Mouse (Mus musculus) intestine, embryonic 16.5 days (tissue): Measurements from ENCODE around the gene Fyn. TPM values are rescaled to one million over a fixed set of nuclear protein-coding genes. Genes with fewer than 3 reads are reported as not detected.

ENCODE experiments used
- ATAC-seq: fragments of 200-750 bp; cut with Nextera tagmentation; 2 replicates; pipeline ENCODE4 v1.8.0; 2017; ENCODE audit warnings: moderate TSS enrichment, moderate library complexity
- H3K27ac ChIP-seq: fragments of 300-500 bp; sonication (generic); 2 replicates; pipeline ENCODE4 v1.5.1; 2014; ENCODE audit warnings: mild to moderate bottlenecking, low read length
- H3K27me3 ChIP-seq: fragments of 300-500 bp; sonication (generic); replicated peaks from 2 replicates; pipeline ENCODE4 v1.6.1; 2014; ENCODE audit warnings: low read length, control low read depth, mixed read lengths; ENCODE audit not compliant: control insufficient read depth, insufficient read depth
- H3K36me3 ChIP-seq: fragments of 300-500 bp; sonication (generic); 2 replicates; pipeline ENCODE4 v1.6.1; 2014; ENCODE audit warnings: low read length, control low read depth; ENCODE audit not compliant: control insufficient read depth, insufficient read depth
- H3K4me1 ChIP-seq: fragments of 300-500 bp; sonication (generic); 2 replicates; pipeline ENCODE4 v1.6.1; 2014; ENCODE audit warnings: low read length, control low read depth, mixed read lengths; ENCODE audit not compliant: control insufficient read depth, insufficient read depth
- H3K4me2 ChIP-seq: fragments of 300-500 bp; sonication (generic); 2 replicates; pipeline ENCODE4 v1.6.1; 2014; ENCODE audit warnings: low read depth, low read length, control low read depth
- H3K4me3 ChIP-seq: fragments of 300-500 bp; sonication (generic); 2 replicates; pipeline ENCODE4 v1.5.1; 2014; ENCODE audit warnings: mild to moderate bottlenecking, low read length
- H3K9ac ChIP-seq: fragments of 300-500 bp; sonication (generic); 2 replicates; pipeline ENCODE4 v1.6.1; 2014; ENCODE audit warnings: low read depth, low read length
- H3K9me3 ChIP-seq: fragments of 300-500 bp; sonication (generic); 2 replicates; pipeline ENCODE4 v1.6.1; 2016; ENCODE audit warnings: low read length, control low read depth; ENCODE audit not compliant: control insufficient read depth
- WGBS: fragments of 180-500 bp; shearing (Covaris S2); extraction: QIAGEN DNeasy Blood & Tissue Kit; methylation state at CpG from one replicate; pipeline ENCODE4 v1.1.7; 2014; 5-methylcytosine and 5-hydroxymethylcytosine counted together
- polyA plus RNA-seq: library from polyadenylated mRNA; unstranded; fragments of >200 nt; fragmentation: Nextera tagmentation; extraction: Ambion mirVana; gene quantifications from 2 replicates; pipeline ENCODE4 v1.2.1, GENCODE M21; 2015

The Fyn gene
- polyA plus RNA-seq, 1 experiment from 2014 or later = 16.1 TPM

DNA sequence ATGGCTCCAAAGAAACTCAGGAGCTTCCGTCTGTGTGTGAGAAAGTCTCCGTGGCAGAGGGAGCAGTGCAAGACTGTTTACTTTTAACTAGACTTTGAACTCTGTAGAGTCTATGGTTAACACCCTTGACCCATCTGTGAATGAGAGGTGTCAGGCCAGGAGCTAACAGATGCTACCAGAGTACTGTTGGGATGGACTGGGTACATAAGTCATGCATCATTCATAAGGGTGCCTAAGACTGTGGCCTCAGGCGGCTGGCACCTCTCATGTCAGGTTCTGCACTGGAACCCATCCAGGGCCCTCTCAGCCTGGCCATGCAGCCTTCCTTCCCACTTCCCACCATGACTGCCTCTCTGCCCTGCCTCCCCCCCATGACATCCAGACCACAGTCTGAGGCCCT lies 166.7 kb downstream of the Fyn start:
- peak; percentile 78 for ATAC-seq
- H3K27me3 ChIP-seq = no peaks in the 10 kb centered on the region
- no peak overlapping the region for H3K9ac ChIP-seq
- no peaks in the 10 kb centered on the region for H3K9me3 ChIP-seq
- no peak overlapping the region for H3K4me2 ChIP-seq
- peaks cover 2% of the 10 kb centered on the region; the same call in 1 of the 2 replicates for H3K36me3 ChIP-seq
- 50% methylated on average over 3 of the region's 3 CpGs for WGBS
- H3K4me1 ChIP-seq = peaks cover 56% of the 10 kb centered on the region
- peak overlapping the region; percentile 66 for H3K27ac ChIP-seq
- H3K4me3 ChIP-seq = no peak overlapping the region

GRCm38 (mm10) chr10:39536258-39536657 lies 167.6 kb downstream of the Fyn start:
- H3K36me3 ChIP-seq = peaks cover 2% of the 10 kb centered on the region; the same call in 1 of the 2 replicates
- no peak overlapping the region for H3K9ac ChIP-seq
- peak overlapping the region; percentile 66 for H3K27ac ChIP-seq
- H3K9me3 ChIP-seq = no peaks in the 10 kb centered on the region
- ATAC-seq = no peak
- 57% methylated on average over 11 of the region's 11 CpGs for WGBS
- H3K4me3 ChIP-seq = no peak overlapping the region
- peaks cover 60% of the 10 kb centered on the region for H3K4me1 ChIP-seq
- no peak overlapping the region for H3K4me2 ChIP-seq
- no peaks in the 10 kb centered on the region for H3K27me3 ChIP-seq

- peak overlapping the region; percentile 13; the same call in 1 of the 2 replicates for H3K27ac ChIP-seq
These were observed 171.5 kb downstream of the Fyn start for GRCm38 (mm10) chr10:39540012-39540647.

DNA sequence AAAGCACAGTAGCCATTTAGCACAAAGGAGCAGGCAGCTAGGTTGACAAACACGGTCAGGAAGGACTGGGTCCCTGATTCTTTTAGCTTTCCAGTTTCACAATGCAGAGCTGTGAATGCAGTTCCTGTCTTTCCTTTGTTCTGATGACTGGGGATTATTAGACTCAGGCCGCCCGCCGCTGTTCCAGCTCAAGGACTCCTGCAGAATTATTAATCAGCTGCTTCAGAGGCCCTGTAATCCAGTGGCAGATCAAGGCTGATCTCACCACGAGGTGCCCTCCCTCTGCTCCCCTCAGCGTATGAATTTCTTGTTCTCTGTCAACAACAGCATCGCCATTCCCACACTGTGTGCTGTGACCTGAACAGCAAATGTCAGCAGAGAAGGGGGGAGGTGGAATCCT lies 172.3 kb downstream of the Fyn start:
- H3K4me3 ChIP-seq = no peak overlapping the region
- 0 out of 2 replicates have a peak, but pooled peaks cover 2% of the 10 kb centered on the region for H3K36me3 ChIP-seq
- peaks cover 38% of the 10 kb centered on the region for H3K4me1 ChIP-seq
- H3K9ac ChIP-seq = peak overlapping the region; percentile 54; the same call in 1 of the 2 replicates
- peak overlapping the region; percentile 79 for H3K27ac ChIP-seq
- ATAC-seq = peak; percentile 57
- 23% methylated on average over 7 of the region's 7 CpGs for WGBS
- H3K27me3 ChIP-seq = no peaks in the 10 kb centered on the region
- H3K4me2 ChIP-seq = no peak overlapping the region
- H3K9me3 ChIP-seq = no peaks in the 10 kb centered on the region

More at GRCm38 (mm10) chr10:39540012-39540647, 171.5 kb downstream of the Fyn start:
- Histone ChIP-seq H3K9ac (no peak overlapping the region), H3K4me2 (no peak overlapping the region), H3K4me3 (no peak overlapping the region), H3K36me3 (0 out of 2 replicates have a peak, but pooled peaks cover 2% of the 10 kb centered on the region), H3K4me1 (peaks cover 47% of the 10 kb centered on the region), H3K27me3 (no peaks in the 10 kb centered on the region), H3K9me3 (no peaks in the 10 kb centered on the region)
- no peak for ATAC-seq
- WGBS = 47% methylated on average over 9 of the region's 9 CpGs

- H3K36me3 ChIP-seq = 0 out of 2 replicates have a peak, but pooled peaks cover 2% of the 10 kb centered on the region
- peak overlapping the region; percentile 54 for H3K9ac ChIP-seq
- H3K27me3 ChIP-seq = no peaks in the 10 kb centered on the region
- H3K9me3 ChIP-seq = no peaks in the 10 kb centered on the region
- 47% methylated on average over 6 of the region's 6 CpGs for WGBS
- H3K4me1 ChIP-seq = peaks cover 33% of the 10 kb centered on the region
- peak overlapping the region; percentile 79 for H3K27ac ChIP-seq
- 0 out of 2 replicates have a peak, but pooled peaks have one; percentile 34 for ATAC-seq
- no peak overlapping the region for H3K4me3 ChIP-seq
- no peak overlapping the region for H3K4me2 ChIP-seq
These were observed 172.8 kb downstream of the Fyn start for GRCm38 (mm10) chr10:39541451-39541874.

DNA sequence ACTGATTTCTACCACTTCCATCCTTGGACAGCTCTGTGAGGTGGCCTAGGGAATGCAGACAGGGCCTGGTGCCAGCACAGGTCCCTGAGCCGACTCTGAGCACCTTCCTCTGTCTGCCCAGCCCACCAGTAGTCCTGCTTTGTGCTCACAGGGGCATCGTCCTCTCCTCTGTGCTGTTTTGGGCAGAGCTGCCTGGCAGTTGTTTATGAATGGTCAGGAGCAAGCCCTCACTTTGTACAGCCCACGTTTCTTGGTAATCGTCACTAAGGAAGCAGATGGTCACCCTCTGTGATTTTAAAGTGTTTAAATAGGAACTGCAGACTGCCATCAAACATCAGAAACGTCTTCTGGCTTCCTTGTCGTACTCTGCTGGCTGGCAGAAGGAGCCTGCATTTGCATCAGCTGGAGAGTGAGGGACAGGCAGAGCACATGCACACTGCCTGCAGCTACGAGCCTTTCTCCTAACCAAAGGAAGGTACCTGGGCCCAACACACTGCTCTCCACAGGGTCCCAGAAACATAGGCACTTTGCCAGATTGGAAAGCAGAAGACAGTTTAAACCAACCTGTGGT lies 173.4 kb downstream of the Fyn start:
- Histone ChIP-seq H3K4me3 (no peak overlapping the region), H3K27ac (peak overlapping the region; percentile 79), H3K9ac (peak overlapping the region; percentile 54; the same call in 1 of the 2 replicates), H3K4me2 (no peak overlapping the region), H3K4me1 (peaks cover 29% of the 10 kb centered on the region), H3K9me3 (no peaks in the 10 kb centered on the region), H3K36me3 (0 out of 2 replicates have a peak, but pooled peaks cover 2% of the 10 kb centered on the region), H3K27me3 (no peaks in the 10 kb centered on the region)
- no peak for ATAC-seq
- WGBS = 38% methylated on average over 7 of the region's 7 CpGs

- peak overlapping the region; percentile 79 for H3K27ac ChIP-seq
- peaks cover 26% of the 10 kb centered on the region for H3K4me1 ChIP-seq
- 65% methylated on average over 15 of the region's 15 CpGs for WGBS
- 0 out of 2 replicates have a peak, but pooled peaks have one; percentile 32 for ATAC-seq
- H3K9me3 ChIP-seq = no peaks in the 10 kb centered on the region
- H3K27me3 ChIP-seq = no peaks in the 10 kb centered on the region
- 0 out of 2 replicates have a peak, but pooled peaks cover 2% of the 10 kb centered on the region for H3K36me3 ChIP-seq
- H3K4me2 ChIP-seq = no peak overlapping the region
- H3K9ac ChIP-seq = no peak overlapping the region
- H3K4me3 ChIP-seq = no peak overlapping the region
These were observed 174.0 kb downstream of the Fyn start for GRCm38 (mm10) chr10:39542535-39543257.

GRCm38 (mm10) chr10:39543258-39543770 lies 174.7 kb downstream of the Fyn start:
- Histone ChIP-seq H3K36me3 (0 out of 2 replicates have a peak, but pooled peaks cover 2% of the 10 kb centered on the region), H3K4me1 (peaks cover 28% of the 10 kb centered on the region), H3K9me3 (no peaks in the 10 kb centered on the region), H3K4me2 (no peak overlapping the region), H3K27ac (peak overlapping the region; percentile 6; the same call in 1 of the 2 replicates), H3K4me3 (no peak overlapping the region), H3K9ac (no peak overlapping the region), H3K27me3 (no peaks in the 10 kb centered on the region)
- WGBS = 90% methylated on average over 5 of the region's 5 CpGs
- no peak for ATAC-seq
